Mouse (Mus musculus) ES-Bruce4 (cell line): Measurements from ENCODE around the gene Gm13275.

Experiments used
- CTCF ChIP-seq: IDR thresholded peaks from one replicate; pipeline ENCODE4 v1.8.1; 2011; ENCODE audit warnings: low read depth, low read length
- EP300 ChIP-seq: IDR thresholded peaks from 2 replicates; pipeline ENCODE4 v1.6.1; 2011; ENCODE audit warnings: low read depth, low read length; ENCODE audit not compliant: insufficient read depth
- POLR2A ChIP-seq: IDR thresholded peaks from one replicate; pipeline ENCODE4 v1.8.1; 2011; ENCODE audit warnings: low read length; ENCODE audit not compliant: insufficient read depth

GRCm38 (mm10) chr4:88838828-88839227, 44.5 kb downstream of the Gm13275 start:
- TF ChIP-seq POLR2A, result no peak
- no peak for TF ChIP-seq CTCF
- no peak for TF ChIP-seq EP300
